Mouse (Mus musculus) forebrain, embryonic 14.5 days (tissue): Measurements from ENCODE around the gene Ccs. TPM values are rescaled to one million over a fixed set of nuclear protein-coding genes. Genes with fewer than 3 reads are reported as not detected.

Experiments
- ATAC-seq: fragments of 200-750 bp; cut with Nextera tagmentation; 2 replicates; pipeline ENCODE4 v1.8.0; 2017; ENCODE audit warnings: mild to moderate bottlenecking, moderate library complexity
- DNase-seq: peaks from one replicate; pipeline ENCODE4 v3.0.0-alpha.2; 2015; ENCODE audit warnings: low spot score
- H3K27ac ChIP-seq: fragments of 300-500 bp; sonication (generic); 2 replicates; pipeline ENCODE4 v1.5.1; 2014; ENCODE audit warnings: low read depth, mild to moderate bottlenecking, control low read depth, low read length, moderate library complexity
- H3K27me3 ChIP-seq: fragments of 300-500 bp; sonication (generic); replicated peaks from 2 replicates; pipeline ENCODE4 v1.6.1; 2014; ENCODE audit warnings: low read length, control low read depth, mixed read lengths; ENCODE audit not compliant: control insufficient read depth, insufficient read depth
- H3K36me3 ChIP-seq: fragments of 300-500 bp; sonication (generic); 2 replicates; pipeline ENCODE4 v1.6.1; 2014; ENCODE audit warnings: low read length, control low read depth; ENCODE audit not compliant: control insufficient read depth, insufficient read depth
- H3K4me1 ChIP-seq: fragments of 300-500 bp; sonication (generic); 2 replicates; pipeline ENCODE4 v1.6.1; 2014; ENCODE audit warnings: antibody characterized with exemption, low read length, control low read depth; ENCODE audit not compliant: control insufficient read depth, insufficient read depth
- H3K4me2 ChIP-seq: fragments of 300-500 bp; sonication (generic); 2 replicates; pipeline ENCODE4 v1.6.1; 2014; ENCODE audit warnings: mild to moderate bottlenecking, control low read depth, low read length
- H3K4me3 ChIP-seq: fragments of 300-500 bp; sonication (generic); 2 replicates; pipeline ENCODE4 v1.5.1; 2014; ENCODE audit warnings: low read depth, low read length, control low read depth
- H3K9ac ChIP-seq: fragments of 300-500 bp; sonication (generic); 2 replicates; pipeline ENCODE4 v1.6.1; 2014; ENCODE audit warnings: mild to moderate bottlenecking, low read length, control low read depth, moderate library complexity
- H3K9me3 ChIP-seq: fragments of 300-500 bp; sonication (generic); replicated peaks from 2 replicates; pipeline ENCODE4 v1.6.1; 2016; ENCODE audit warnings: low read length, control low read depth, mixed read lengths; ENCODE audit not compliant: control insufficient read depth
- WGBS: fragments of 180-500 bp; shearing (Covaris S2); extraction: QIAGEN DNeasy Blood & Tissue Kit; methylation state at CpG from one replicate; pipeline ENCODE4 v1.1.7; 2014; 5-methylcytosine and 5-hydroxymethylcytosine counted together
- polyA plus RNA-seq: library from polyadenylated mRNA; unstranded; fragments of >200 nt; fragmentation: Nextera tagmentation; extraction: Ambion mirVana; gene quantifications from 2 replicates; pipeline ENCODE4 v1.2.1, GENCODE M21; 2014

The Ccs gene
- polyA plus RNA-seq, 1 experiment from 2014 or later, result 40.1 TPM

GRCm38 (mm10) chr19:4803283-4803682 lies 35.8 kb downstream of the Ccs start:
- H3K9ac ChIP-seq, result no peak overlapping the region
- DNase-seq (no peak), ATAC-seq (no peak)
- no peak overlapping the region for H3K4me3 ChIP-seq
- H3K27ac ChIP-seq, result no peak overlapping the region
- 83% methylated on average over 10 of the region's 10 CpGs for WGBS
- H3K27me3 ChIP-seq, result no peaks in the 10 kb centered on the region
- peaks cover under 1% of the 10 kb centered on the region; the same call in 1 of the 2 replicates for H3K4me1 ChIP-seq
- no peaks in the 10 kb centered on the region for H3K9me3 ChIP-seq
- no peak overlapping the region for H3K4me2 ChIP-seq
- peaks cover 53% of the 10 kb centered on the region for H3K36me3 ChIP-seq

DNA sequence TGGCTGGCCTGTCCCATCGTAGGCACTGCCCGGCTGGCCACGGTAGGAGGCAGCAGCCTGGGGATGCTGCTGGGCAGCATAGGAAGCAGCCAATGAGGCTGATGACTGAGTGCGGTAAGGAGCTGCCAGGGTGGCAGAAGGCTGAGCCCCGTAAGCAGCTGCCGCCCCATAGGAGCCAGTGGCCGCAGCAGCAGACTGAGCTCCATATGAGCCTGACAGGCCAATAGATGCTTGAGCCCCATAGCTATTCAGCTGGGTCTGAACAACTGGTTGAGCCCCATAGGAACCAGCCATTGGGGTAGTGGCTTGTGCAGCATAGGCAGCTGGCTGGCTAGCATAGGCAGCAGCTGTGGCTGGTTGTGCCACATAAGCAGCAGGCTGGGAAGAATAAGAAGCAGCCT lies 36.4 kb downstream of the Ccs start:
- 93% methylated on average over 7 of the region's 7 CpGs for WGBS
- Histone ChIP-seq H3K4me3 (no peak overlapping the region), H3K36me3 (peaks cover 57% of the 10 kb centered on the region), H3K27ac (no peak overlapping the region), H3K4me1 (no peaks in the 10 kb centered on the region), H3K9me3 (no peaks in the 10 kb centered on the region), H3K9ac (no peak overlapping the region), H3K27me3 (no peaks in the 10 kb centered on the region), H3K4me2 (no peak overlapping the region)
- ATAC-seq (no peak), DNase-seq (no peak)

- Histone ChIP-seq H3K4me3 (no peak overlapping the region), H3K9ac (no peak overlapping the region), H3K27me3 (no peaks in the 10 kb centered on the region), H3K4me2 (no peak overlapping the region), H3K27ac (no peak overlapping the region), H3K4me1 (peaks cover 4% of the 10 kb centered on the region), H3K9me3 (no peaks in the 10 kb centered on the region), H3K36me3 (peaks cover 59% of the 10 kb centered on the region)
- 92% methylated on average over 5 of the region's 5 CpGs for WGBS
- DNase-seq, result no peak
- ATAC-seq, result no peak
These were observed 40.0 kb downstream of the Ccs start for GRCm38 (mm10) chr19:4799083-4799482.

DNA sequence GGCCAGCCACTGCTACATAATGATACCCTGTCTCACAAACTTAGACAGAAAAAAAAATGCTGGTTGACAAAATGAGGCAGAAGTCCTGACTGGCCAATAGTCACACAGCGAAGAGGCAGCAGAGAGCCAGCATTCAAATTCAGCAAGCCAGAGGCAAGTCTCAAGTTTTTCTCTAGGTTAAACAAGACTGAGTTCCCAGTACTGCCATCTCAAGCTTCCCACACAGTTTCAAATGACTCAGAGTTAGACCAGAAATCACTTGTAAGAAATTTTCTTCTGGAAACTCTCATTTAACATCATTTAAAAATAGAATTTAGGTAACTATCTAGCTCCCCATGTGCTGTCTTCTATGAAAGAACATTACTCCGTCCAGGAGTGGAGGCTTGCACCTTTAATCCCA lies 41.3 kb downstream of the Ccs start:
- H3K4me1 ChIP-seq, result peaks cover 6% of the 10 kb centered on the region
- H3K9me3 ChIP-seq, result no peaks in the 10 kb centered on the region
- H3K27me3 ChIP-seq, result no peaks in the 10 kb centered on the region
- 97% methylated on average over 2 of the region's 2 CpGs for whole genome bisulfite sequencing
- H3K36me3 ChIP-seq, result peaks cover 48% of the 10 kb centered on the region
- no peak overlapping the region for H3K4me2 ChIP-seq
- ATAC-seq (no peak), DNase-seq (no peak)
- no peak overlapping the region for H3K9ac ChIP-seq
- no peak overlapping the region for H3K27ac ChIP-seq
- H3K4me3 ChIP-seq, result no peak overlapping the region

- H3K9ac ChIP-seq, result no peak overlapping the region
- H3K36me3 ChIP-seq, result peaks cover 40% of the 10 kb centered on the region
- 81% methylated on average over 1 of the region's 1 CpGs for WGBS
- no peak overlapping the region for H3K4me2 ChIP-seq
- ATAC-seq, result no peak
- no peak for DNase-seq
- H3K4me3 ChIP-seq, result no peak overlapping the region
- no peak overlapping the region for H3K27ac ChIP-seq
- no peaks in the 10 kb centered on the region for H3K9me3 ChIP-seq
- H3K4me1 ChIP-seq, result peaks cover 18% of the 10 kb centered on the region
- no peaks in the 10 kb centered on the region for H3K27me3 ChIP-seq
These were observed 43.2 kb downstream of the Ccs start for GRCm38 (mm10) chr19:4795929-4796328.

GRCm38 (mm10) chr19:4793831-4794422 lies 45.2 kb downstream of the Ccs start, which contains the start of gene Rbm4:
Rbm4 (minus strand) TSS chr19:4793901.
- WGBS, result under 1% methylated on average over 31 of the region's 31 CpGs
- Histone ChIP-seq H3K9me3 (no peaks in the 10 kb centered on the region), H3K9ac (peak within 1 kb of the TSS; percentile 77), H3K27ac (peak within 1 kb of the TSS; percentile 75), H3K36me3 (peaks cover 36% of the 10 kb centered on the region), H3K4me2 (peak within 1 kb of the TSS; percentile 84), H3K27me3 (no peaks in the 10 kb centered on the region), H3K4me1 (peaks cover 34% of the 10 kb centered on the region), H3K4me3 (peak within 1 kb of the TSS; percentile 78)
- DNase-seq (peak; percentile 100), ATAC-seq (peak; percentile 99)

DNA sequence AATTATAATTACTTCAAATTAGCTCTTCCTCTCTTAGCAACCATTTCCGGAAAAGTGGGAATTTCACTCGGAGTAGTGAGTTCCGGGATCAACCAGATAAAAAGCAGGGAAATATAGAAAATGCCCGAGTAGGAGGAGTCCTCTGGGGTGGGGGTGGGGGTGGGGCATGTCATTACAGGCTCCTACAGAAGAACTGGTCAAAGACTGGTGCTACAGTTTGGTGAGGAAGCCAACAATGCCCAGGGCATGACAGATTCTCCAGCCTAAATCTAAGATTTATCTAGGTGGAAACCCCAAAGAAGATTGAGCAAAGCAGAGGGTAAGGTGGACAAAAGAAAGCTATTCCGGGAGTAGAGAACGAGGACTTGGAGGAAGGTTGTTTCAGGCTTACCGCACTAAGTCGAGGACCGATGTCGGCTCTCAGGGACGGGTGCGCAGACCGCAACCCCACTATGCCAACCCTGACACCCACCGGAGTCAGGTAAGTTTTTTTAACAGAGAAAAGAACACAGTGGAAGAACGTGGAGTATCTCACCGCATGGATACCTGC lies 45.8 kb downstream of the Ccs start:
- WGBS, result 1% methylated on average over 16 of the region's 16 CpGs
- peak overlapping the region; percentile 77 for H3K9ac ChIP-seq
- peak overlapping the region; percentile 75 for H3K27ac ChIP-seq
- DNase-seq (no peak), ATAC-seq (peak; percentile 56)
- peaks cover 38% of the 10 kb centered on the region for H3K36me3 ChIP-seq
- H3K4me1 ChIP-seq, result peaks cover 35% of the 10 kb centered on the region
- H3K4me3 ChIP-seq, result peak overlapping the region; percentile 78
- no peaks in the 10 kb centered on the region for H3K27me3 ChIP-seq
- peak overlapping the region; percentile 84 for H3K4me2 ChIP-seq
- H3K9me3 ChIP-seq, result no peaks in the 10 kb centered on the region

- no peak overlapping the region for H3K27ac ChIP-seq
- DNase-seq (no peak), ATAC-seq (no peak)
- H3K9ac ChIP-seq, result no peak overlapping the region
- H3K9me3 ChIP-seq, result no peaks in the 10 kb centered on the region
- peaks cover 24% of the 10 kb centered on the region for H3K4me1 ChIP-seq
- 94% methylated on average over 2 of the region's 2 CpGs for WGBS
- H3K36me3 ChIP-seq, result peaks cover 92% of the 10 kb centered on the region
- H3K4me2 ChIP-seq, result no peak overlapping the region
- no peak overlapping the region for H3K4me3 ChIP-seq
- H3K27me3 ChIP-seq, result no peaks in the 10 kb centered on the region
These were observed 52.8 kb downstream of the Ccs start for GRCm38 (mm10) chr19:4786313-4786712.

DNA sequence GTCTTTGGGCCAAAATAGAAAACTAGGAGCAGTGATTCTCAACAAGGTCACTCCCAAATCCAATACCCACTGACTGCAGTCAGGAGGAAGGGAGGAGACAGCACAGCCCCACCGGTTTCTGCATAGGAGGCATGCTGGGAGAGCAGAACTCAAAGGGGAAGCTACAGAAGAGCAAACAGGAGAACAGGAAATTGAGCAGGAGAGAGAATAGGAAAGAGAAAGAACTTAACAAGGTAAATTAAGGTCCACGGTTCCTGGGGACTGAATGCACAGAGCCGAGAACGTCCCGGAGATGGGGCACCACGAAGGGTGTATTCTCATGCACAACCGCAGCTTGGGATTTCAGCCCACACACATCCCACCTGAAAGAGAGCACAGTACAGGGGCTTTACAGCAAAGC lies 53.9 kb downstream of the Ccs start:
- DNase-seq (no peak), ATAC-seq (no peak)
- Histone ChIP-seq H3K9me3 (no peaks in the 10 kb centered on the region), H3K27me3 (no peaks in the 10 kb centered on the region), H3K4me1 (peaks cover 12% of the 10 kb centered on the region), H3K27ac (no peak overlapping the region), H3K4me2 (no peak overlapping the region), H3K4me3 (no peak overlapping the region), H3K36me3 (peaks cover 88% of the 10 kb centered on the region), H3K9ac (no peak overlapping the region)
- 93% methylated on average over 7 of the region's 7 CpGs for WGBS
